Mouse (Mus musculus): Measurements from ENCODE around the gene Ift81. TPM values are rescaled to one million over a fixed set of nuclear protein-coding genes. Genes with fewer than 3 reads are reported as not detected.

The Ift81 gene
- polyA plus RNA-seq, 1 experiment from 2014 or later: 39.6 TPM

DNA sequence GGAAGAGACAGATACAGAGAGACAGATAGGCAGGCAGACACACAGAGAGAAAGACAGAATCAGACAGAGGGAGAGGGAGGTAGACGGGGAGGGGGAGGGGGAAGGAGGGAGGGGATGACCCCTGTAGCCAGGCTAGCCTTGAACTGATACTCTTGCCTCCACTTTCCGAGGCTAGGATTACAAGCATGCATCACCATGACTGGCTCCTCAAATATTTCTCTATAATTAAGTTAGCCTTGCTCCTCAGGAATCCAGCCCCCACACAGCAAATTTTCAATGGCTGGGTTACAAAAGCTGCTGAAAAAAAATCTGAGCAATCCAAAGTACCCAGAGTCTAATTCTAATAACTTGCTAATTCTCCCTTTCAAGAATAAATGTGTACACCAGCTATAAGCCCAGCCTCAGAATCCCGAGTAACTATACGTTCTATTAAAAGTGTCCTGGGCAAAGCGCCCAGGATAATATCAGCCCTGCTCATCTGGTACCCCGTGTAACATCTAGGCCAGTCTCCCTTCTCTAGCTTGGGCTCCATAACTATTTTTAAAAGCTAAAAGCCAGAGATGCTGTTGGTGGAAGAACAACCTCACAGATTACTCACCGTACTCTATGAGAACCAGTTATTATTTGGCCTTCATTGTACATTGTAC is 37.5 kb downstream of the Ift81 start:
- Histone ChIP-seq H3K4me2 (no peak overlapping the region), H3K4me3 (ENCODE audit: low read depth, low read length) (no peak overlapping the region), H3K36me3 (ENCODE audit: insufficient read depth) (peaks cover 21% of the 10 kb centered on the region), H3K27ac (ENCODE audit: low read depth) (no peak overlapping the region), H3K9me3 (ENCODE audit: low read depth, low read length) (no peaks in the 10 kb centered on the region), H3K27me3 (ENCODE audit: insufficient read depth, low read length) (no peaks in the 10 kb centered on the region), H3K4me1 (ENCODE audit: insufficient read depth) (no peaks in the 10 kb centered on the region), H3K9ac (no peak overlapping the region)
- no peak for TF ChIP-seq CTCF (IDR thresholded peaks at IDR 0.05; ENCODE audit: low read depth)
- WGBS: 66% methylated on average over 7 of the region's 7 CpGs
- no peak for DNase-seq
- no peak for ATAC-seq (ENCODE audit: insufficient read depth)

- no peak overlapping the region for H3K9ac ChIP-seq
- no peaks in the 10 kb centered on the region for H3K9me3 ChIP-seq (ENCODE audit: low read depth, low read length)
- no peak overlapping the region for H3K4me3 ChIP-seq (ENCODE audit: low read depth, low read length)
- no peak for TF ChIP-seq CTCF (IDR thresholded peaks at IDR 0.05; ENCODE audit: low read depth)
- ATAC-seq (ENCODE audit: insufficient read depth): no peak
- no peaks in the 10 kb centered on the region for H3K27me3 ChIP-seq (ENCODE audit: insufficient read depth, low read length)
- H3K4me2 ChIP-seq: no peak overlapping the region
- no peak for DNase-seq
- no peak overlapping the region for H3K27ac ChIP-seq (ENCODE audit: low read depth)
- 74% methylated on average over 5 of the region's 5 CpGs for whole genome bisulfite sequencing
- H3K36me3 ChIP-seq (ENCODE audit: insufficient read depth): peaks cover 19% of the 10 kb centered on the region
- H3K4me1 ChIP-seq (ENCODE audit: insufficient read depth): no peaks in the 10 kb centered on the region
These were observed 42.3 kb downstream of the Ift81 start for GRCm38 (mm10) chr5:122572001-122572400.

DNA sequence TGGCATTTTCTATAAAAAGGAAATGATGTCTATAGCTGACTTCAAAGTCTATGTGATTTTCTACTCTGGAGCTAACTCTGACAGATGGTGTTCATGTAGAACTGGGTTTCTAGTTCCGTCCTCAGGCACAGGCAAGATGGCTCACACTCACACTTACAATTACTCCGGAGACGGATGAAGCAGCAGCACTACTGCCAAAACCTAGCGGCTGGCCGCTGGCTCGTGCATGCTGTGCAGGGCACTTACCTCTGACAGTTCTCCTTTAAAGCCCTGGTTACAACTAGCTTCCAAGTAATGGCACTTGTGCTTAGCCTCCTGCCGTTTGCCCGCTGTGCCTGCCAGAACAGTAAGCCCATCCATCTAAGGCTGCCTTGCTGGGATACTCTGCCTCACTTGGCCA is 47.7 kb downstream of the Ift81 start:
- WGBS: 70% methylated on average over 8 of the region's 8 CpGs
- no peak for TF ChIP-seq CTCF (IDR thresholded peaks at IDR 0.05; ENCODE audit: low read depth)
- Histone ChIP-seq H3K27ac (ENCODE audit: low read depth) (no peak overlapping the region), H3K27me3 (ENCODE audit: insufficient read depth, low read length) (no peaks in the 10 kb centered on the region), H3K4me2 (no peak overlapping the region), H3K9ac (no peak overlapping the region), H3K4me1 (ENCODE audit: insufficient read depth) (no peaks in the 10 kb centered on the region), H3K9me3 (ENCODE audit: low read depth, low read length) (no peaks in the 10 kb centered on the region), H3K36me3 (ENCODE audit: insufficient read depth) (peaks cover 38% of the 10 kb centered on the region), H3K4me3 (ENCODE audit: low read depth, low read length) (no peak overlapping the region)
- DNase-seq: no peak
- no peak for ATAC-seq (ENCODE audit: insufficient read depth)

- no peak overlapping the region; the same call in 1 of the 2 replicates for H3K27ac ChIP-seq (ENCODE audit: low read depth)
- no peak overlapping the region for H3K4me2 ChIP-seq
- ATAC-seq (ENCODE audit: insufficient read depth): no peak
- H3K27me3 ChIP-seq (ENCODE audit: insufficient read depth, low read length): no peaks in the 10 kb centered on the region
- H3K36me3 ChIP-seq (ENCODE audit: insufficient read depth): peaks cover 33% of the 10 kb centered on the region
- TF ChIP-seq CTCF (IDR thresholded peaks at IDR 0.05; ENCODE audit: low read depth): no peak
- H3K4me3 ChIP-seq (ENCODE audit: low read depth, low read length): no peak overlapping the region
- peak; percentile 46 for DNase-seq
- WGBS: 38% methylated on average over 8 of the region's 8 CpGs
- H3K9ac ChIP-seq: no peak overlapping the region
- H3K4me1 ChIP-seq (ENCODE audit: insufficient read depth): no peaks in the 10 kb centered on the region
- H3K9me3 ChIP-seq (ENCODE audit: low read depth, low read length): no peaks in the 10 kb centered on the region
These were observed 53.7 kb downstream of the Ift81 start for GRCm38 (mm10) chr5:122560654-122561053.

DNA sequence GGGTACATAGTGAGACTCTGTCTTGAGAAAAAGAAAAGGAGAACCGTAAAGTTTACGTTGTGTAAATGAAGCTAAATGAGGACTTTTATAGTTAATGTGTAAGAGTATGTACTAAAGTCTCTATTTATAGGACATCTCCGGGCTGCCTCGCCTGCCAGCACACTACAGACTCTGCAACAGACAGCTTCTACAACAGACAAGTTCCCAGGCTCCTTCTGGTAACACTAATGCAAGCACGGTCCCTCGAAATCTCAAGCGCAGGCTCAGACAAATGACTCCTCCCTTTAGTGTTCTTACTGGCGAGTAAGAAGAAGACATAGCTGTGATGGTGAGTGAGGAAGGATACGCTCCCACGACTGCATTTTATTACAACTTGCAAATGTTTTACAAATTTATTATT is 56.2 kb downstream of the Ift81 start:
- TF ChIP-seq CTCF (IDR thresholded peaks at IDR 0.05; ENCODE audit: low read depth): no peak
- 87% methylated on average over 10 of the region's 10 CpGs for WGBS
- H3K27me3 ChIP-seq (ENCODE audit: insufficient read depth, low read length): no peaks in the 10 kb centered on the region

DNA sequence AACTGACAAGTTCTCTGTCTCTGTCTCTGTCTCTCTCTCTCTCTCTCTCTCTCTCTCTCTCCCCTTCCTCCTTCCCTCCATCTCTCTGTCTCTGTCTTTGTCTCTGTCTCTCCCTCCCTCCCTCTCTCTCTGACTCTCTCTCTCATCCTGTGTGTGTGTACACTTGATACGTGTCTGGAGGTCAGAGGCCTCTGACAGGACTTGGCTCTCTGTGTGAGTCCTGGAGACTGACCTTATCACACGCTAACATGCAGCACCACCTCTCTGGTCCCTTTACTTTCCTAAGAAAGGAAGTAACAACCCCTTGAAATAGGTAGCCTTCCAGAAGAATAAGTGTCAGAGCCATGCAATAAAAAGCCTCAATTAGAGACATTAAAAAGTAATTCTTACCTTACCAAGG is 59.2 kb downstream of the Ift81 start:
- no peak overlapping the region for H3K4me2 ChIP-seq
- 57% methylated on average over 2 of the region's 2 CpGs for WGBS
- no peak for ATAC-seq (ENCODE audit: insufficient read depth)

More for the DNA sequence above, 56.2 kb downstream of the Ift81 start:
- H3K27ac ChIP-seq (ENCODE audit: low read depth): no peak overlapping the region
- H3K9me3 ChIP-seq (ENCODE audit: low read depth, low read length): no peaks in the 10 kb centered on the region
- H3K4me3 ChIP-seq (ENCODE audit: low read depth, low read length): no peak overlapping the region
- H3K36me3 ChIP-seq (ENCODE audit: insufficient read depth): peaks cover 22% of the 10 kb centered on the region
- no peak overlapping the region for H3K4me2 ChIP-seq
- H3K9ac ChIP-seq: no peak overlapping the region
- no peak for DNase-seq
- H3K4me1 ChIP-seq (ENCODE audit: insufficient read depth): no peaks in the 10 kb centered on the region
- ATAC-seq (ENCODE audit: insufficient read depth): no peak

DNA sequence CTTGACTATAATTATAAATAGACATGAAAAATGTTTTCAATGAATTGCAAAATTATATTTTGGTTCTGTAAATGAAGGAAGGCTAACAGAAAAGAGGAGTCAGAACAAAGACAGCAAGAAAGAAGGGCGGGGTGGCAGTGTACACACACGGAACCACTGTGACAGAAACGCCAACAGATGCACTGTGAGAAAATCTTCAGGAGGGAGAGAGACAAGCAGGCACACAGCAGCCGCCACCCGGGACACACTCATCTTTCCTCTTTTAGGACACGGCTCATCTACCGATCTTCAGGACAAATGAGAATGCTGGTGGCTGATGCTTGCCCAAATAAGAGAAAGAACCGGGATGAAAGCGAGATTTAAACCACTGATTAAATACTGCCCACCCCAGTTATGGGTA is 61.7 kb downstream of the Ift81 start:
- no peak for ATAC-seq (ENCODE audit: insufficient read depth)
- DNase-seq: no peak
- Histone ChIP-seq H3K27ac (ENCODE audit: low read depth) (no peak overlapping the region), H3K4me2 (no peak overlapping the region), H3K9me3 (ENCODE audit: low read depth, low read length) (no peaks in the 10 kb centered on the region), H3K36me3 (ENCODE audit: insufficient read depth) (peaks cover under 1% of the 10 kb centered on the region; the same call in 1 of the 2 replicates), H3K27me3 (ENCODE audit: insufficient read depth, low read length) (no peaks in the 10 kb centered on the region), H3K4me3 (ENCODE audit: low read depth, low read length) (no peak overlapping the region), H3K9ac (no peak overlapping the region), H3K4me1 (ENCODE audit: insufficient read depth) (no peaks in the 10 kb centered on the region)
- 70% methylated on average over 9 of the region's 9 CpGs for WGBS
- TF ChIP-seq CTCF (IDR thresholded peaks at IDR 0.05; ENCODE audit: low read depth): no peak

More for the DNA sequence above, 59.2 kb downstream of the Ift81 start:
- Histone ChIP-seq H3K9me3 (ENCODE audit: low read depth, low read length) (no peaks in the 10 kb centered on the region), H3K27ac (ENCODE audit: low read depth) (no peak overlapping the region), H3K4me3 (ENCODE audit: low read depth, low read length) (no peak overlapping the region), H3K27me3 (ENCODE audit: insufficient read depth, low read length) (no peaks in the 10 kb centered on the region), H3K36me3 (ENCODE audit: insufficient read depth) (peaks cover 14% of the 10 kb centered on the region), H3K4me1 (ENCODE audit: insufficient read depth) (no peaks in the 10 kb centered on the region), H3K9ac (no peak overlapping the region)
- no peak for DNase-seq
- TF ChIP-seq CTCF (IDR thresholded peaks at IDR 0.05; ENCODE audit: low read depth): no peak

All from lung, embryonic 14.5 days (tissue).